Mouse (Mus musculus) megakaryocyte, embryonic 14.5 days (primary cell): Measurements from ENCODE around the gene Slc12a3. TPM values are rescaled to one million over a fixed set of nuclear protein-coding genes. Genes with fewer than 3 reads are reported as not detected.

Experiments used
- H3K27me3 ChIP-seq: replicated peaks from 2 replicates; pipeline ENCODE3; 2012; ENCODE audit warnings: inconsistent platforms
- H3K36me3 ChIP-seq: replicated peaks from 2 replicates; pipeline ENCODE3; 2012; ENCODE audit warnings: low read length, inconsistent platforms, mixed read lengths
- H3K4me1 ChIP-seq: 2 replicates; pipeline ENCODE4 v1.6.1; 2012; ENCODE audit warnings: inconsistent platforms
- H3K4me3 ChIP-seq: replicated peaks from 2 replicates; pipeline ENCODE3; 2012; ENCODE audit warnings: moderate library complexity, mild to moderate bottlenecking, inconsistent platforms
- H3K9me3 ChIP-seq: 2 replicates; pipeline ENCODE4 v1.6.1; 2012; ENCODE audit warnings: inconsistent platforms
- FLI1 ChIP-seq: IDR thresholded peaks from 2 replicates; pipeline ENCODE4 v1.6.1; 2012; ENCODE audit warnings: low read length, inconsistent platforms, mixed read lengths
- GATA1 ChIP-seq: IDR thresholded peaks from 3 replicates; pipeline ENCODE4 v1.6.1; 2012; ENCODE audit warnings: mixed read lengths, low read length, inconsistent platforms, borderline replicate concordance
- polyA plus RNA-seq: library from polyadenylated mRNA; stranded (reverse); fragments of >175 nt; gene quantifications from 2 replicates; pipeline ENCODE4 v1.2.3, GENCODE M21; 2012; ENCODE audit warnings: low replicate concordance; ENCODE audit not compliant: insufficient read depth

Gene Slc12a3
- polyA plus RNA-seq, 1 experiment = not detected

GRCm38 (mm10) chr8:94297101-94297500, 31.9 kb upstream of the Slc12a3 start:
- TF ChIP-seq FLI1 (no peak), GATA1 (no peak)
- Histone ChIP-seq H3K4me3 (no peak overlapping the region), H3K36me3 (peaks cover 68% of the 10 kb centered on the region)

GRCm38 (mm10) chr8:94300809-94301208, 28.2 kb upstream of the Slc12a3 start:
- no peaks in the 10 kb centered on the region for H3K27me3 ChIP-seq
- TF ChIP-seq GATA1 (no peak), FLI1 (no peak)
- no peaks in the 10 kb centered on the region for H3K9me3 ChIP-seq
- no peak overlapping the region for H3K4me3 ChIP-seq
- peaks cover 37% of the 10 kb centered on the region for H3K4me1 ChIP-seq
- H3K36me3 ChIP-seq = peaks cover 77% of the 10 kb centered on the region

More at GRCm38 (mm10) chr8:94297101-94297500, 31.9 kb upstream of the Slc12a3 start:
- Histone ChIP-seq H3K4me1 (peaks cover 70% of the 10 kb centered on the region), H3K9me3 (no peaks in the 10 kb centered on the region), H3K27me3 (no peaks in the 10 kb centered on the region)

GRCm38 (mm10) chr8:94304412-94304811, 24.6 kb upstream of the Slc12a3 start:
- Histone ChIP-seq H3K4me1 (peaks cover 42% of the 10 kb centered on the region), H3K9me3 (no peaks in the 10 kb centered on the region), H3K27me3 (no peaks in the 10 kb centered on the region), H3K36me3 (peaks cover 85% of the 10 kb centered on the region), H3K4me3 (no peak overlapping the region)
- TF ChIP-seq FLI1 = no peak
- no peak for TF ChIP-seq GATA1

GRCm38 (mm10) chr8:94306989-94307513, 21.9 kb upstream of the Slc12a3 start:
- H3K4me1 ChIP-seq = peaks cover 37% of the 10 kb centered on the region
- TF ChIP-seq FLI1 (no peak), GATA1 (no peak)
- H3K9me3 ChIP-seq = no peaks in the 10 kb centered on the region
- H3K27me3 ChIP-seq = no peaks in the 10 kb centered on the region
- H3K4me3 ChIP-seq = peak overlapping the region; percentile 82
- peaks cover 91% of the 10 kb centered on the region for H3K36me3 ChIP-seq

- TF ChIP-seq FLI1 = no peak
- no peak for TF ChIP-seq GATA1
- Histone ChIP-seq H3K36me3 (peaks cover 91% of the 10 kb centered on the region), H3K4me1 (peaks cover 37% of the 10 kb centered on the region)
Measured at GRCm38 (mm10) chr8:94307652-94308051, 21.3 kb upstream of the Slc12a3 start.

GRCm38 (mm10) chr8:94314069-94314468, 14.9 kb upstream of the Slc12a3 start:
- Histone ChIP-seq H3K36me3 (peaks cover 92% of the 10 kb centered on the region), H3K9me3 (no peaks in the 10 kb centered on the region)
- TF ChIP-seq GATA1 (no peak), FLI1 (no peak)

More at GRCm38 (mm10) chr8:94307652-94308051, 21.3 kb upstream of the Slc12a3 start:
- Histone ChIP-seq H3K4me3 (peak overlapping the region; percentile 68), H3K27me3 (no peaks in the 10 kb centered on the region), H3K9me3 (no peaks in the 10 kb centered on the region)

GRCm38 (mm10) chr8:94317249-94317648, 11.8 kb upstream of the Slc12a3 start:
- Histone ChIP-seq H3K9me3 (no peaks in the 10 kb centered on the region), H3K27me3 (no peaks in the 10 kb centered on the region), H3K4me3 (no peak overlapping the region), H3K36me3 (peaks cover 93% of the 10 kb centered on the region), H3K4me1 (peaks cover 1% of the 10 kb centered on the region; the same call in 1 of the 2 replicates)
- TF ChIP-seq FLI1 (no peak), GATA1 (no peak)

More at GRCm38 (mm10) chr8:94314069-94314468, 14.9 kb upstream of the Slc12a3 start:
- Histone ChIP-seq H3K4me1 (peaks cover 6% of the 10 kb centered on the region), H3K4me3 (no peak overlapping the region), H3K27me3 (no peaks in the 10 kb centered on the region)

- Histone ChIP-seq H3K36me3 (peaks cover 89% of the 10 kb centered on the region), H3K27me3 (no peaks in the 10 kb centered on the region), H3K4me3 (no peak overlapping the region), H3K9me3 (no peaks in the 10 kb centered on the region), H3K4me1 (peaks cover 6% of the 10 kb centered on the region)
- TF ChIP-seq FLI1 (no peak), GATA1 (no peak)
Measured at GRCm38 (mm10) chr8:94317691-94318090, 11.3 kb upstream of the Slc12a3 start.

- Histone ChIP-seq H3K4me3 (no peak overlapping the region), H3K36me3 (peaks cover 70% of the 10 kb centered on the region)
- TF ChIP-seq FLI1 (no peak), GATA1 (no peak)
Measured at GRCm38 (mm10) chr8:94320036-94320435, 9.0 kb upstream of the Slc12a3 start.

GRCm38 (mm10) chr8:94322083-94322482, 6.9 kb upstream of the Slc12a3 start:
- peaks cover 51% of the 10 kb centered on the region for H3K36me3 ChIP-seq
- H3K27me3 ChIP-seq = no peaks in the 10 kb centered on the region
- peaks cover 49% of the 10 kb centered on the region for H3K4me1 ChIP-seq
- no peak for TF ChIP-seq GATA1
- TF ChIP-seq FLI1 = no peak
- H3K4me3 ChIP-seq = no peak overlapping the region
- no peaks in the 10 kb centered on the region for H3K9me3 ChIP-seq

More at GRCm38 (mm10) chr8:94320036-94320435, 9.0 kb upstream of the Slc12a3 start:
- H3K4me1 ChIP-seq = peaks cover 29% of the 10 kb centered on the region
- H3K27me3 ChIP-seq = no peaks in the 10 kb centered on the region
- H3K9me3 ChIP-seq = no peaks in the 10 kb centered on the region

- Histone ChIP-seq H3K4me1 (peaks cover 50% of the 10 kb centered on the region), H3K4me3 (peak overlapping the region; percentile 38), H3K9me3 (no peaks in the 10 kb centered on the region), H3K27me3 (no peaks in the 10 kb centered on the region), H3K36me3 (peaks cover 42% of the 10 kb centered on the region)
- TF ChIP-seq FLI1 (no peak), GATA1 (no peak)
Measured at GRCm38 (mm10) chr8:94323041-94323440, 6.0 kb upstream of the Slc12a3 start.
